Mouse (Mus musculus) adrenal gland, adult (tissue): ENCODE measurements around the gene Gm20379.

Experiments used
- DNase-seq, 2 experiments: peaks; one replicate each; pipeline ENCODE4 v3.0.0; 2022 to 2023; ENCODE audit warnings: low spot score in 1 of 2; ENCODE audit not compliant: inconsistent age in 2 of 2

The Gm20379 gene

GRCm38 (mm10) chr13:92332103-92332879 is 26.5 kb downstream of the Gm20379 start:
- DNase-seq, result no peak

- no peak for DNase-seq
Observed at GRCm38 (mm10) chr13:92336857-92337256, 31.1 kb downstream of the Gm20379 start.

DNA sequence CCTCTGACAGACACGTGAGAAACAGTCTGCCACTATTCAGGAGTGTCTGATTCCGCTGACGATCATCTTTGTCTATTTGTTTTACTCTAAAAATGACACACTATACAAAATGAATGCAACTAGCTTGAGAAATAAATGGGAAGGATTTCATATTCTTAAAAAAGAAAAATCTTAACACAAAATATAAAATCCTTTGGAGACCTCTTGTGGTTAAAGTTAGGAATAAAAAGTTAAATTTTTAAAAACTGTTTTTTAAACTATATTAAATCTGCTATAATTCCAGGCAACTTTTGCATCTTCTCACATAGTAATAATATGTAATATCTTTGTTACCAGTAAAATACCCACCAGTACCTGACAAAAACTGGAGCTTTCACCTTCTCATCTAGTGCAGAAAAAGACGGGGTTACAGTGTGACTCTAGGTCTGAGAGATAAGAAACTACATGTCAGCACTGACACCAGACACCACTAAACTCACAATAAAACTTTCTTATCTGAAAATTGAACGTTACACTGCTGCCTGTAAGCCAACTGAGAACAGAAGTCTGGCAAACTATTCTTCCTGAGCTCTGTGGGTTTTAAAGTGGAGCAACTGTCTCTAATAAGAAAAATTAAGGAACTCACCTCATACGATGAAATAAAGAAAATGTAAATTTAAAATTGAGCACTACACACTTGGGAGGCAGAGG is 32.1 kb downstream of the Gm20379 start:
- no peak for DNase-seq

GRCm38 (mm10) chr13:92339787-92340186 is 34.0 kb downstream of the Gm20379 start:
- no peak for DNase-seq

GRCm38 (mm10) chr13:92344033-92344432 is 38.3 kb downstream of the Gm20379 start:
- DNase-seq, result no peak

GRCm38 (mm10) chr13:92346338-92346737 is 40.6 kb downstream of the Gm20379 start:
- no peak for DNase-seq

- no peak for DNase-seq
Observed at GRCm38 (mm10) chr13:92351100-92351499, 45.3 kb downstream of the Gm20379 start.

GRCm38 (mm10) chr13:92353956-92354355 is 48.2 kb downstream of the Gm20379 start:
- no peak for DNase-seq

DNA sequence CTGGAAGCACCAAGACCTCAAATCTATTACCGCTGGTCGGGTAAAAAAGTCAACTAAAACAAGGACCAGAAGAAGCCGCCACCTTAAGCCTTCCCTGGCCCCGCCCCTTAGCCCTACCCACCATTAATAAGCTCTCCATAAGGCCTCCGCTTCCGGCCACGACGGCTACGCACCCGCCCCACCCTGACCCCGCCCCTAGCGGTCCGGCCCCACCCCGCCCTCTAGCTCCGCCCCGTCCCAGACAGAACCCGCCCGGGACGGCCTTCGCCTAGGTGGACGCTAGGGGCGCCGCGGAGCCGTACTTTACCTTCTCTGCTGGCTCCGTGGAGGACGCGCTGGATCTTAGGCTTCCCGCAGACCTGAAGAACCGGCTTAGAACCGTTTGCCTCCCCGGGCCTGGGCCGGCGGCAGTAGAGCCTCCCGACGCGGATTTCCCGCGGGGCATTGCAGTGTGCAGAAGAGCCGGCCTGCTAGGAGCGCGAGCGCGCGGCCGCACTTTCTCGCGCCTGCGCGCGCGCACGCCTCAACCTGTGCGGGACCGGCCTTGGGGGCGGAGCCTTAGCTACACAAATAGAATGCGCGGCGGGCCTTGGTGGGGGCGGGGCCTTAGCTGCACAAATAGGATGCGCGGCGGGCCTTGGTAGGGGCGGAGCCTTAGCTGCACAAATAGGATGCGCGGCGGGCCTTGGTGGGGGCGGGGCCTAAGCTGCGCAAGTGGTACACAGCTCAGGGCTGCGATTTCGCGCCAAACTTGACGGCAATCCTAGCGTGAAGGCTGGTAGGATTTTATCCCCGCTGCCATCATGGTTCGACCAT is 48.9 kb downstream of the Gm20379 start, which contains the start of the genes Dhfr and Msh3:
TSS of gene Dhfr (plus strand) at position 271 of the 816 bp plus-strand sequence.
TSS of gene Msh3 (minus strand) at position 548 of the 816 bp plus-strand sequence.
- DNase-seq, result peak; percentile 97 to 99

- no peak for DNase-seq
Observed at GRCm38 (mm10) chr13:92355272-92355643, 49.5 kb downstream of the Gm20379 start.

- no peak for DNase-seq
Observed at GRCm38 (mm10) chr13:92356376-92356775, 50.6 kb downstream of the Gm20379 start.
